Mouse (Mus musculus) gastrocnemius, postnatal 14 days (tissue): ENCODE measurements at regions not wholly inside any gene's neighbourhood (a gene's known extent, or its start where the extent isn't known, plus 50 kb on each side); places are given as distances from the start of the nearest gene placed in this dataset.
A peak's percentile ranks its signal among the peaks of the same experiment; 100 is the strongest.
"Not testable (repeated sequence)": the region's sequence is repeated elsewhere in the genome, so short reads cannot be mapped to it uniquely, and the experiment has no call there.

Source experiments
- DNase-seq: peaks from one replicate; pipeline ENCODE4 v3.0.0; 2021; ENCODE audit warnings: mixed read lengths
- intact Hi-C: fragments of 180-260 bp; cut with DNase I; formaldehyde crosslinking; loops from one replicate; pipeline ENCODE4 v1.15.1; 2025; ENCODE audit warnings: low total_unique reads

- DNase-seq, intact Hi-C loops: not testable (repeated sequence)
Measured at GRCm38 (mm10) chr12:23026976-23027375, 753.1 kb downstream of the Gm10330 start.

GRCm38 (mm10) chr12:23023556-23023955 lies 756.5 kb downstream of the Gm10330 start:
- DNase-seq, intact Hi-C loops: not testable (repeated sequence)

- intact Hi-C loops, result not testable (repeated sequence)
- DNase-seq, result peak; percentile 2
Measured at GRCm38 (mm10) chr12:23010199-23010598, 769.9 kb downstream of the Gm10330 start.

- intact Hi-C loops, DNase-seq: not testable (repeated sequence)
Measured at GRCm38 (mm10) chr12:23009662-23010061, 770.4 kb downstream of the Gm10330 start.
